Mouse (Mus musculus): ENCODE measurements around the gene Nmnat3. TPM values are rescaled to one million over a fixed set of nuclear protein-coding genes. Genes with fewer than 3 reads are reported as not detected.

Nmnat3 gene
- polyA plus RNA-seq, 1 experiment from 2014 or later = 12.8 TPM

DNA sequence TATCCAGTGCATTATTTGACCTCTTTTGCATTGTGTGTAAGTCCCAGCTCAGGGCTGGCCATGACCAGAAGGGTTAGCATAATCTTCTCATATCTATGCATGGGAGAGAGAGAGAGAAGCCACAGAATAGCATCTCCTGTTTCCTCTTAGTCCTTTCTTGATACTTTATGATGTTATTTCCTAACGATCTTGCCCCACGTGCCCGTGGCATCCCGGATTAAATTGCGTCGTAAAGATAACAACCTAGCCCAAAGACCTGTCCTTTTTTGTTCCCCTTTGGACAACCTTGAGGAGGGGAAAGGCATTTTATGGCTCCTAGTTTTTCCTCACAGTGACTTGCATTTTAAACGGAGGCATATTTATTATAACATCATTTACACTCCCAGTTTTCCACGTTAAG lies 78.8 kb downstream of the Nmnat3 start:
- Histone ChIP-seq H3K9ac (ENCODE audit: low read length) (no peak overlapping the region), H3K36me3 (ENCODE audit: control insufficient read depth, insufficient read depth, low read length) (no peaks in the 10 kb centered on the region), H3K27me3 (replicated peaks; ENCODE audit: control insufficient read depth, insufficient read depth, low read length) (no peaks in the 10 kb centered on the region), H3K27ac (ENCODE audit: low read depth) (no peak overlapping the region), H3K9me3 (ENCODE audit: control insufficient read depth, low read length) (no peaks in the 10 kb centered on the region), H3K4me1 (replicated peaks; ENCODE audit: control insufficient read depth, insufficient read depth, low read length) (peaks cover 2% of the 10 kb centered on the region; the same call in 1 of the 2 replicates), H3K4me2 (ENCODE audit: low read length) (no peak overlapping the region), H3K4me3 (ENCODE audit: low read depth, low read length) (no peak overlapping the region)
- 42% methylated on average over 8 of the region's 8 CpGs for WGBS
- DNase-seq (ENCODE audit: low spot score) = no peak
- no peak for ATAC-seq (replicated peaks; ENCODE audit: low FRiP score, low TSS enrichment, low read depth)

DNA sequence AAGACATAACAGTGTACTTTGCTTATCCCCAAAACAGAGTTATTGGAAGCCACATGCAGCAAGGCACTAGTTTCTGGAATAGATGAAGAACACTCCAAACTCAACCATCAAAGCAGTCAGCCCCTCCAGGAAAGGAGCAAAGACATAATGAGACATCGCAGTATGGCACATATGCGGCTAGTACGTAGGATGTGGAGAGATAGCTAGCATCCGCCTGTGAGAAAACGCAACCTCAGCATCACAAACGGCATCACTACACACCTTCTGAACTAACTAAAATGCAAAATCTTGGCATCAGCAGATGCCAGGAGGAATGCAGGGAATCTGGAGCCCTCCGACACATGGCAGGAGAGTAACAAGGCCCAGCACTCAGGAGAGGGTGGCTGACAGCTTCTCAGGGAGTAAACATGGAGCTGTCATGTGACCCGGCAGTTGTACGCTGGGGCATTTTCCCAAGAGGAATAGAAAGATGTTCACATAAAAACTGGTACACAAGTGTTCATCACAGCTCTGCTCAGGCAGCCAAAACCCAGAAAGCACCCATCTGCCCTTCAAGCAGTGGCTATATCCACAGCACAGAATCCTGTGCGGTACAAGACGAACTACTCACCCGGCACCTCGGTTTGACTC lies 80.2 kb downstream of the Nmnat3 start:
- no peak for ATAC-seq (replicated peaks; ENCODE audit: low FRiP score, low TSS enrichment, low read depth)
- no peak overlapping the region for H3K4me3 ChIP-seq (ENCODE audit: low read depth, low read length)
- WGBS = 85% methylated on average over 13 of the region's 13 CpGs

GRCm38 (mm10) chr9:98369707-98370106 lies 82.5 kb downstream of the Nmnat3 start:
- Histone ChIP-seq H3K27ac (ENCODE audit: low read depth) (no peak overlapping the region), H3K36me3 (ENCODE audit: control insufficient read depth, insufficient read depth, low read length) (no peaks in the 10 kb centered on the region), H3K9me3 (ENCODE audit: control insufficient read depth, low read length) (no peaks in the 10 kb centered on the region), H3K4me3 (ENCODE audit: low read depth, low read length) (no peak overlapping the region), H3K27me3 (replicated peaks; ENCODE audit: control insufficient read depth, insufficient read depth, low read length) (no peaks in the 10 kb centered on the region), H3K4me1 (replicated peaks; ENCODE audit: control insufficient read depth, insufficient read depth, low read length) (no peaks in the 10 kb centered on the region), H3K4me2 (ENCODE audit: low read length) (no peak overlapping the region), H3K9ac (ENCODE audit: low read length) (no peak overlapping the region)
- WGBS = 42% methylated on average over 8 of the region's 8 CpGs
- DNase-seq (ENCODE audit: low spot score) = no peak
- ATAC-seq (replicated peaks; ENCODE audit: low FRiP score, low TSS enrichment, low read depth) = 0 out of 2 replicates have a peak, but pooled peaks have one; percentile 19

More for the DNA sequence above, 80.2 kb downstream of the Nmnat3 start:
- H3K4me1 ChIP-seq (replicated peaks; ENCODE audit: control insufficient read depth, insufficient read depth, low read length) = no peaks in the 10 kb centered on the region
- no peaks in the 10 kb centered on the region for H3K27me3 ChIP-seq (replicated peaks; ENCODE audit: control insufficient read depth, insufficient read depth, low read length)
- no peak for DNase-seq (ENCODE audit: low spot score)
- H3K27ac ChIP-seq (ENCODE audit: low read depth) = no peak overlapping the region
- H3K4me2 ChIP-seq (ENCODE audit: low read length) = no peak overlapping the region
- H3K9ac ChIP-seq (ENCODE audit: low read length) = no peak overlapping the region
- H3K36me3 ChIP-seq (ENCODE audit: control insufficient read depth, insufficient read depth, low read length) = no peaks in the 10 kb centered on the region
- no peaks in the 10 kb centered on the region for H3K9me3 ChIP-seq (ENCODE audit: control insufficient read depth, low read length)

- ATAC-seq (replicated peaks; ENCODE audit: low FRiP score, low TSS enrichment, low read depth) (no peak), DNase-seq (ENCODE audit: low spot score) (no peak)
- no peak overlapping the region for H3K4me2 ChIP-seq (ENCODE audit: low read length)
- no peaks in the 10 kb centered on the region; the same call in 1 of the 2 replicates for H3K4me1 ChIP-seq (replicated peaks; ENCODE audit: control insufficient read depth, insufficient read depth, low read length)
- H3K36me3 ChIP-seq (ENCODE audit: control insufficient read depth, insufficient read depth, low read length) = no peaks in the 10 kb centered on the region
- H3K9ac ChIP-seq (ENCODE audit: low read length) = no peak overlapping the region
- no peaks in the 10 kb centered on the region for H3K9me3 ChIP-seq (ENCODE audit: control insufficient read depth, low read length)
- H3K4me3 ChIP-seq (ENCODE audit: low read depth, low read length) = no peak overlapping the region
- H3K27me3 ChIP-seq (replicated peaks; ENCODE audit: control insufficient read depth, insufficient read depth, low read length) = no peaks in the 10 kb centered on the region
- 97% methylated on average over 5 of the region's 5 CpGs for WGBS
- H3K27ac ChIP-seq (ENCODE audit: low read depth) = no peak overlapping the region
Observed at GRCm38 (mm10) chr9:98373358-98373757, 86.1 kb downstream of the Nmnat3 start.

DNA sequence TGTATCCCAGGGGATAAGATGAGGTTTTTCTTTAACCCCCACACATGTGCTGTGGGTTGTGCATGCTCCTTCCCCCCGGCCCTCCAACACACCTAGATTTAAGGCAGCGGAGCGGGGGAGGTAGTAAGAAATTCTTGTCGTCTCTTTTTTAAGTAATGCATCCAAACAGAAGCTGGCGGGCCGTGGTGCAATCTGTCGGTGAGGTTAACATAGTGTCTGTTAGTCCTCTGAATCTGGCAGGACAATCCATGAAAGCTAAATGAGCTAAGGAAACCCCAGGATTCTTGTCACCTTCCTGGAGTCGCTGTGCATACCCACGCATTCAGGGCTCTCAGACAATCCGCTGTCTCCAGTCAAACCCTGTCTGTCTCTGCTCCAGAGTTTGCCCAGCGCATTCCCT lies 87.7 kb downstream of the Nmnat3 start:
- H3K27me3 ChIP-seq (replicated peaks; ENCODE audit: control insufficient read depth, insufficient read depth, low read length) = no peaks in the 10 kb centered on the region
- no peak for DNase-seq (ENCODE audit: low spot score)
- H3K27ac ChIP-seq (ENCODE audit: low read depth) = no peak overlapping the region
- no peak overlapping the region for H3K4me2 ChIP-seq (ENCODE audit: low read length)
- no peaks in the 10 kb centered on the region; the same call in 1 of the 2 replicates for H3K4me1 ChIP-seq (replicated peaks; ENCODE audit: control insufficient read depth, insufficient read depth, low read length)
- WGBS = 65% methylated on average over 11 of the region's 11 CpGs
- no peaks in the 10 kb centered on the region for H3K36me3 ChIP-seq (ENCODE audit: control insufficient read depth, insufficient read depth, low read length)
- H3K4me3 ChIP-seq (ENCODE audit: low read depth, low read length) = no peak overlapping the region
- no peaks in the 10 kb centered on the region for H3K9me3 ChIP-seq (ENCODE audit: control insufficient read depth, low read length)
- ATAC-seq (replicated peaks; ENCODE audit: low FRiP score, low TSS enrichment, low read depth) = no peak
- no peak overlapping the region for H3K9ac ChIP-seq (ENCODE audit: low read length)

DNA sequence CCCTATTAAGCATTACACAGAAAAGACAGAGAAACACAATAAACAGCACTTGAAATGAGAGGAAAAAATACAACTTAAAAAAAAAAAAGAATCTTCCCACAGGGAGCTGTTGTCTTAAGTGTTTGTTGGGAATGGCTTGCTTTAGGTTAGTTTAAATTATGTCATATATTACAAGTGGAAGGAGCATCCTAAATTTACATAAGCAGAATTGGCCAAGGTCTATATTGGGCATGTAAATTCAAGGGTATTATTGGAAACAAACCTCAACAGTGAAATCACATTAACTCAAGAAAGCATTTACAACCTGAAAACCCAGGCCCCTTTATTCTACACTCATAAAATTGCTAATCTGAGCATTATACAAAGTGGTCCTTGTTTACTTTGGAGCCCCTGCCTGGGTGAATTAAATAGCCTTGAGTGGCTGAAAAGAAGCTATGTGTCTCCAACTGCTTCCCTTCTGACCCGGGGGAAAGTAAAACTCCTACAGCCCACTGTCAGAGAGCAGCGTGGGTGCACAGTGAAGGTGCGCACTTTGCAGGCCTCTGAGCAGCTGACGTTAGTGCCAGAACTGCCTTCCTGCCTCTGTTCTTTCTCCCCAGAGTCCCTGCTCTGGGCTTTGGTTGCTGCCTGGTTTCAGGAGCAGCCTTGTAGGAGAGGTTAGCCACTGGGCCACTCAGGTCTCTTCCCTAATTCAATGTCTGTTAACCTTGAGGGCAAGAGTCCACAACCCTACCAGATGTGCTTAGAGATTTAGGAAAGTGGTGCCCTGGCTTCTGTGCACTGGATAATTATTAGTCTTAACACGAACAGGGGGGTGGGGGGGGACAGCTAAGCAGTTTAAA lies 88.3 kb downstream of the Nmnat3 start:
- Histone ChIP-seq H3K9ac (ENCODE audit: low read length) (no peak overlapping the region), H3K4me3 (ENCODE audit: low read depth, low read length) (no peak overlapping the region), H3K4me1 (replicated peaks; ENCODE audit: control insufficient read depth, insufficient read depth, low read length) (no peaks in the 10 kb centered on the region; the same call in 1 of the 2 replicates), H3K4me2 (ENCODE audit: low read length) (no peak overlapping the region), H3K36me3 (ENCODE audit: control insufficient read depth, insufficient read depth, low read length) (no peaks in the 10 kb centered on the region), H3K9me3 (ENCODE audit: control insufficient read depth, low read length) (no peaks in the 10 kb centered on the region), H3K27me3 (replicated peaks; ENCODE audit: control insufficient read depth, insufficient read depth, low read length) (no peaks in the 10 kb centered on the region), H3K27ac (ENCODE audit: low read depth) (no peak overlapping the region)
- DNase-seq (ENCODE audit: low spot score) = no peak
- 27% methylated on average over 5 of the region's 5 CpGs for WGBS
- no peak for ATAC-seq (replicated peaks; ENCODE audit: low FRiP score, low TSS enrichment, low read depth)

DNA sequence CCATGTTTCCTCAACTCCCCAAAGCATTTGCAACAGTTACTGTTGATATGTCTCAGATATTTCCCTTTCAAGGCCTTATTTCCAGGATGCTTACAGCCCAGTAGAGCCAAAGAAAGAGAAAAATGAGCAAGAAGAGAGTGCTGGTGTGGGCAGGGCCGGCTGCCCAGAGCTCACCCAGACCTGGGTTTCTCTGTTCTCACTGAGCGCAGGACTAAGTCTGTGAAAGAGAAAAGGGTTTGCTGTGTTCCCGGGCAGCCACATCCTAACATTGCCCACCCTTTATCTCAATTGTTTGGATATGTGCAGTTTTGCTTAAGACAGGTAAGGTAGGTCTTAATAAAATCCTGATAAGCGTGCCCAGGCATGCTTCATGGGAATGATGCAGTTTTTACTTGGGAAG lies 92.5 kb downstream of the Nmnat3 start:
- H3K9me3 ChIP-seq (ENCODE audit: control insufficient read depth, low read length) = no peaks in the 10 kb centered on the region
- no peak for ATAC-seq (replicated peaks; ENCODE audit: low FRiP score, low TSS enrichment, low read depth)
- H3K4me3 ChIP-seq (ENCODE audit: low read depth, low read length) = no peak overlapping the region
- no peaks in the 10 kb centered on the region; the same call in 1 of the 2 replicates for H3K4me1 ChIP-seq (replicated peaks; ENCODE audit: control insufficient read depth, insufficient read depth, low read length)
- DNase-seq (ENCODE audit: low spot score) = no peak
- no peak overlapping the region for H3K27ac ChIP-seq (ENCODE audit: low read depth)
- H3K4me2 ChIP-seq (ENCODE audit: low read length) = no peak overlapping the region
- 77% methylated on average over 4 of the region's 4 CpGs for WGBS
- no peaks in the 10 kb centered on the region for H3K36me3 ChIP-seq (ENCODE audit: control insufficient read depth, insufficient read depth, low read length)
- no peaks in the 10 kb centered on the region for H3K27me3 ChIP-seq (replicated peaks; ENCODE audit: control insufficient read depth, insufficient read depth, low read length)
- no peak overlapping the region for H3K9ac ChIP-seq (ENCODE audit: low read length)

DNA sequence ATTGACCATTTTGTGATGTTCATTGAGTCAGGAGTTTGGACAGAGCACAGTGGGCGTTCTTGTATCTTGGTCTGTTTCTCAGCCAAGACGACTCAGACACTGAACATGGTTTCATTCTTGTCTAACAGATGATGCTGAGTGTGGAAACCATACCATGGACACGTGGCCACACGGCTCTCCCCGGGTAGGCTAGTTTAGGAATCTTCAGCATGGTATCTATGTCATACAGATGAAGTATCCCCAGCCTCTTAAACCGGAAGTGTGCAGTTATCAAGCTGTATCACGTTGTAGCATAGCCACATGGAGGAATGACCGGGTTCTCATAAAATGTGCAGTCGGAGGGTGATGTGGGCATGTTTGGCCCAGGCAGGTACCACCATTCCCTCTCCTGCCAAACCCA lies 93.4 kb downstream of the Nmnat3 start:
- WGBS = 90% methylated on average over 9 of the region's 9 CpGs
- Histone ChIP-seq H3K4me1 (replicated peaks; ENCODE audit: control insufficient read depth, insufficient read depth, low read length) (no peaks in the 10 kb centered on the region; the same call in 1 of the 2 replicates), H3K9ac (ENCODE audit: low read length) (no peak overlapping the region), H3K4me2 (ENCODE audit: low read length) (no peak overlapping the region), H3K27ac (ENCODE audit: low read depth) (no peak overlapping the region), H3K27me3 (replicated peaks; ENCODE audit: control insufficient read depth, insufficient read depth, low read length) (no peaks in the 10 kb centered on the region), H3K9me3 (ENCODE audit: control insufficient read depth, low read length) (no peaks in the 10 kb centered on the region), H3K4me3 (ENCODE audit: low read depth, low read length) (no peak overlapping the region), H3K36me3 (ENCODE audit: control insufficient read depth, insufficient read depth, low read length) (no peaks in the 10 kb centered on the region)
- no peak for ATAC-seq (replicated peaks; ENCODE audit: low FRiP score, low TSS enrichment, low read depth)
- DNase-seq (ENCODE audit: low spot score) = no peak

Measured in intestine, embryonic 14.5 days (tissue).